Mouse (Mus musculus) thymus, adult 2 months (tissue): ENCODE data around the gene Plekhm1.

Experiments
- CTCF ChIP-seq: fragments of 200-500 bp; IDR thresholded peaks from 2 replicates; pipeline ENCODE4 v1.5.1; 2012; ENCODE audit warnings: mild to moderate bottlenecking, control low read depth, low read length, moderate library complexity, borderline replicate concordance; ENCODE audit not compliant: control insufficient read depth, poor library complexity, insufficient read depth; ENCODE audit errors: extremely low read depth
- POLR2A ChIP-seq: fragments of 200-500 bp; IDR thresholded peaks from 2 replicates; pipeline ENCODE4 v1.6.1; 2012; ENCODE audit warnings: mild to moderate bottlenecking, low read length, control low read depth, moderate library complexity; ENCODE audit not compliant: control insufficient read depth, poor library complexity, insufficient read depth; ENCODE audit errors: extremely low read depth

DNA sequence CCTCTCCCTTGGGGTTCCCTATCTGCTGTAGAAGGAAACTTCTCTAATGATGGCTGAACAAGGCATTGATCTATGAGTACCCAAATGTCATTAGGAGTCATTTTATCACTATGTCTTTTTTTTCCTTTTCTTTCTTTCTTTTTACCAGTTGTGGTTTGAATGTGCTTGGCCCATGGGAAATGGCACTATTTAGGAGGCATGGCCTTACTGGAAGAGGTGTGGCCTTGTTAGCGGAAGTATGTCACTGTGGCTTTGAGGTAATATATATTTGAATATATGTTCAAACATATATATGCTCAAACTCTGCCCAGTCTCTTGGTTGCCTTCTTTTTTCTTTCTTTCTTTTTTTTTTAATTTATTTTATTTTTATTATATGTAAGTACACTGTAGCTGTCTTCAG is 1.0 kb upstream of the Plekhm1 start:
- no peak for TF ChIP-seq CTCF
- TF ChIP-seq POLR2A = no peak
